Mouse (Mus musculus) E14TG2a.4 (cell line): Measurements from ENCODE around the gene Bptf.

ENCODE experiments used
- CTCF ChIP-seq: conservative IDR thresholded peaks from 2 replicates; pipeline ENCODE4 v1.5.1; 2014; ENCODE audit warnings: low read length
- NANOG ChIP-seq: IDR thresholded peaks from 2 replicates; pipeline ENCODE4 v1.6.1; 2014; ENCODE audit warnings: borderline replicate concordance, low read length, mixed read lengths

- no peak for TF ChIP-seq CTCF
- no peak for TF ChIP-seq NANOG
Measured at GRCm38 (mm10) chr11:107135741-107136140, 3.8 kb upstream of the Bptf start.
